Mouse (Mus musculus): ENCODE results near the gene Rab20. TPM values are rescaled to one million over a fixed set of nuclear protein-coding genes. Genes with fewer than 3 reads are reported as not detected.

Rab20 gene
- polyA plus RNA-seq (2017; shearing (Covaris generic)), result 10 to 100 TPM in 1 of 2 experiments, 1 to 10 TPM in 1; 8.4 to 17.0 TPM

GRCm38 (mm10) chr8:11477811-11478761 lies at the start of gene Rab20:
TSS of gene Rab20 (minus strand) at chr8:11478710.

GRCm38 (mm10) chr8:11497017-11497990 lies 18.8 kb upstream of the Rab20 start, which contains the start of gene Naxd:
TSS of gene Naxd (plus strand) at chr8:11497506.

Other genes with a start within 250 kb of the Rab20 start
- gene Col4a2, start 165.9 kb downstream of the Rab20 start, polyA plus RNA-seq (2017; shearing (Covaris generic)), result under 1 TPM; 0.04 to 0.67 TPM
- gene Col4a1, start 165.9 kb downstream of the Rab20 start, polyA plus RNA-seq (2017; shearing (Covaris generic)), result 1 to 10 TPM in 1 of 2 experiments, under 1 TPM in 1; 0.13 to 2.9 TPM
- 10 to 100 TPM; 52.1 to 64.5 TPM for gene Naxd, start 18.8 kb upstream of the Rab20 start, polyA plus RNA-seq (2017; shearing (Covaris generic))
- gene Cars2, start 72.1 kb upstream of the Rab20 start, polyA plus RNA-seq (2017; shearing (Covaris generic)), result 10 to 100 TPM; 34.4 to 44.0 TPM
- gene Ing1, start 76.9 kb upstream of the Rab20 start, polyA plus RNA-seq (2017; shearing (Covaris generic)), result 100 to 1,000 TPM in 1 of 2 experiments, 10 to 100 TPM in 1; 81.1 to 112 TPM
- gene Ankrd10, start 157.0 kb upstream of the Rab20 start, polyA plus RNA-seq (2017; shearing (Covaris generic)), result 100 to 1,000 TPM; 103 to 126 TPM
- gene 1700016D06Rik, start 222.4 kb upstream of the Rab20 start, polyA plus RNA-seq (2017; shearing (Covaris generic)), result under 1 TPM; 0.20 to 0.82 TPM
- 10 to 100 TPM; 14.7 to 15.1 TPM for gene Arhgef7, start 249.0 kb upstream of the Rab20 start, polyA plus RNA-seq (2017; shearing (Covaris generic))